Mouse (Mus musculus): Measurements from ENCODE around the gene Bcs1l. TPM values are rescaled to one million over a fixed set of nuclear protein-coding genes. Genes with fewer than 3 reads are reported as not detected.

The Bcs1l gene
- polyA plus RNA-seq (2014; fragmentation: Nextera tagmentation; extraction: Ambion mirVana): 14.4 and 18.9 TPM in 2 replicates

DNA sequence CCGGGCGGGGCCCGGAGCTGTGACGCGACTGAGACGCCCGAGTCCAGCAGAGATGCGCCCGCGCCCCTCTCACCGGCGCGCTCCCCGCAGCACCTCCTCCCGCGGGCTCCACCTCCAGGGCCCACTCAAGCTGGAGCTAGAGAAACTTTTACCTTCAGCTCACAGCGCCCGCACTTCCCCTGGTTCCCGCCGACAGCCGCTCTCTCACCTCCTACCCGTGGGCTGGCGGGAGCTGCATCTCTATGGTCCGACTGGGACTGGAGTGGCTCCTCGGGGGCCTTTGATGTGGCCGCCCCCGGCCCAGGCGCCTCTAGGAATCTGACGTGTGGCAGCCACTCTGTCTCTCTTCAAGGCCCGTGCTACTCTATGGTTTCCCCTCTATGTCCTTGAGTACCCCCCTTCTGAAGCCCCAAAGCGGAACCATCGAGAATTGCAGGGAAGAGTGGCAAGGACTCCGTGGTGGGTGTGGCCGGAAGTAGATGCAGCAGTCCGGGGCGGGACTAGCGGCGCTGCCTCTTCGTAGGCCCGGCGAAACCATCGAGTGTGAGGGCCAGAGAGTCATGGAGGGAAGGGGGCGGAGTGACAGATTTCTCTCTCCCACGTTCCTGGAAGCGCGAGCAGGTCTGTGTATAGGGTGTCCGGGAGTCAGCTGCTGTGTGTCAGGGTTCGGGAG lies at the start of gene Bcs1l, which contains the start of gene Zfp142:
Gene Bcs1l (plus strand): TSS at position 517 of the 673 bp plus-strand sequence.
Gene Zfp142 (minus strand): TSS at position 474 of the 673 bp plus-strand sequence.
- H3K36me3 ChIP-seq (ENCODE audit: control insufficient read depth, insufficient read depth, low read length): peaks cover 34% of the 10 kb centered on the region
- ATAC-seq (ENCODE audit: low FRiP score, low TSS enrichment): peak; percentile 99
- under 1% methylated on average over 48 of the region's 48 CpGs for WGBS

DNA sequence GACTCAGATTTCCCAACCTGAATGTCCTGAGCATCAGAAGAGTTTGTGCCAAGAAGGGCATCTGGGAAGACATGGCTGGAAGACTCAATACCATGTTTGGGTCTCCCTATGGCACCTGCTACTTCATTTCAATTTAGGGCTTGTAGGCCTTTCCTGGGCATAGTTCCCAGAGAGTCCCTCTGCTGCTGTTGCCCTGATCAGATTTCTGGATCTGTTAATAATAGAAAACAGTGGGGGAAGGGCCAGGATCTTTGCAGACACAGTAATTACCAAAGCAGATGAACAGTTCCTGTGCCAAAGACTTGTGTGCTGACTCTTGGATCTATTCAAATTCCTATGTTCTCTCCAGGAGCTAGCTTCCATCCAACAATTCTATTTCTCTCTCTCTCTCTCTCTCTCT lies 49.4 kb upstream of the Bcs1l start:
- Histone ChIP-seq H3K9ac (ENCODE audit: low read depth, low read length) (no peak overlapping the region), H3K4me1 (ENCODE audit: control insufficient read depth, insufficient read depth, low read length) (peaks cover 9% of the 10 kb centered on the region; the same call in 1 of the 2 replicates), H3K36me3 (ENCODE audit: control insufficient read depth, insufficient read depth, low read length) (no peaks in the 10 kb centered on the region), H3K9me3 (ENCODE audit: control insufficient read depth, low read length) (no peaks in the 10 kb centered on the region), H3K27me3 (ENCODE audit: control insufficient read depth, insufficient read depth, low read length) (no peaks in the 10 kb centered on the region), H3K4me3 (ENCODE audit: low read length) (no peak overlapping the region), H3K27ac (ENCODE audit: low read depth, low read length) (no peak overlapping the region), H3K4me2 (replicated peaks; ENCODE audit: low read depth, low read length) (no peak overlapping the region)
- ATAC-seq (ENCODE audit: low FRiP score, low TSS enrichment): no peak

More for the DNA sequence above, at the start of gene Bcs1l, which contains the start of gene Zfp142:
- peaks cover 23% of the 10 kb centered on the region for H3K4me1 ChIP-seq (ENCODE audit: control insufficient read depth, insufficient read depth, low read length)
- peak within 1 kb of the TSS; percentile 73 for H3K4me3 ChIP-seq (ENCODE audit: low read length)
- H3K27me3 ChIP-seq (ENCODE audit: control insufficient read depth, insufficient read depth, low read length): no peaks in the 10 kb centered on the region
- H3K9ac ChIP-seq (ENCODE audit: low read depth, low read length): peak within 1 kb of the TSS; percentile 85
- no peaks in the 10 kb centered on the region for H3K9me3 ChIP-seq (ENCODE audit: control insufficient read depth, low read length)
- H3K27ac ChIP-seq (ENCODE audit: low read depth, low read length): peak within 1 kb of the TSS; percentile 86; the same call in 1 of the 2 replicates
- H3K4me2 ChIP-seq (replicated peaks; ENCODE audit: low read depth, low read length): peak within 1 kb of the TSS; percentile 86

DNA sequence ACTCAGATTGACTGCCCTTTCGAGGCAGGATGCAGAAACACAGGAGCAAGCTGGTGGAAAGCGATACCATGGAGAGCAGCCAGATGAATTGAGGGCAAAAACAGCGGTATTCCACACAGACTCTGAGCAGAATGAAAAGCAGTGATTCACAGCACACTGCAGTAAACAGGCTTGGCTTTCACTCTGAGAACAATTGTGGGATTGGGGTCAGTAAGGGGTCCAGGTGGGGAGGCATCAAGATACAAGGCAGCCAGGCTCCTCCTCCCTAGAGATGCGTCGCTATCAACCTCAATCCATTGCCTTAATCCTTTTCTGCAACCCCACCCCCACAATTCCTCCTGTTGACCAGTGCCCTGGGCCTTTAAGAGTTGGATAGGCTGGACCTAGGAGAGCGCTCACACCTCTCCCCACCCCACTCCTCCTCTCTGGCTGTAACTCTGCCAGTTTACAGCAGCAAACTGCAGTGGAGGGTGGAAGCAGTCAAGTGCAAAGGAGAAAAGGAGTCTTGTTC lies 45.6 kb upstream of the Bcs1l start, which contains the start of gene Plcd4:
Gene Plcd4 (plus strand): TSS at position 438 of the 511 bp plus-strand sequence.
- Histone ChIP-seq H3K4me2 (replicated peaks; ENCODE audit: low read depth, low read length) (peak within 1 kb of the TSS; percentile 36), H3K4me1 (ENCODE audit: control insufficient read depth, insufficient read depth, low read length) (peaks cover 9% of the 10 kb centered on the region; the same call in 1 of the 2 replicates), H3K4me3 (ENCODE audit: low read length) (no peak within 1 kb of the TSS), H3K36me3 (ENCODE audit: control insufficient read depth, insufficient read depth, low read length) (no peaks in the 10 kb centered on the region), H3K27me3 (ENCODE audit: control insufficient read depth, insufficient read depth, low read length) (no peaks in the 10 kb centered on the region), H3K9ac (ENCODE audit: low read depth, low read length) (no peak within 1 kb of the TSS), H3K9me3 (ENCODE audit: control insufficient read depth, low read length) (no peaks in the 10 kb centered on the region), H3K27ac (ENCODE audit: low read depth, low read length) (no peak within 1 kb of the TSS)
- 3% methylated on average over 6 of the region's 6 CpGs for WGBS
- ATAC-seq (ENCODE audit: low FRiP score, low TSS enrichment): peak; percentile 82

DNA sequence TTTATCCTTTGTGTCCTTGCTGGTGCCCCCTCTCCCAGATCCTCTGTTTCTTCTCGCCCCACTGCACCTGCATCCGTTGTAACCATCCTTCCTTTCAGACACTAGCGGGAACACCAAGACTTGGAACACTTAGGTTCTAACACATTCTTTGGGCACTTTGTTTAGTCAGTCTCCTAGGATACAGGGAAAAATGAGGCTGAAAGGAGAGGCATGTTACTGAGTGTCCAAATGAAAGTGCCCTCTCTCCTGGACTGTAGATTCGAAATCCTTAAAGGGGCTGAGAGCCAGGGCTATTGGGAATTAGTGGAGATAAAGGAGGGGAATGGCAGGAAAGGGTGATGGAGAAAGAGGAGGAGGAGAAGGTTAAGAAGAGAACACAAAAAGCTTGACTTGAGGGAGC lies 43.9 kb upstream of the Bcs1l start, which contains the start of gene Usp37:
Gene Usp37 (minus strand): TSS at position 101 of the 400 bp plus-strand sequence.
- no peak within 1 kb of the TSS for H3K4me3 ChIP-seq (ENCODE audit: low read length)
- H3K36me3 ChIP-seq (ENCODE audit: control insufficient read depth, insufficient read depth, low read length): no peaks in the 10 kb centered on the region
- peak within 1 kb of the TSS; percentile 36; the same call in 1 of the 2 replicates for H3K4me2 ChIP-seq (replicated peaks; ENCODE audit: low read depth, low read length)
- 82% methylated on average over 4 of the region's 4 CpGs for WGBS
- H3K4me1 ChIP-seq (ENCODE audit: control insufficient read depth, insufficient read depth, low read length): peaks cover 9% of the 10 kb centered on the region; the same call in 1 of the 2 replicates
- no peaks in the 10 kb centered on the region for H3K27me3 ChIP-seq (ENCODE audit: control insufficient read depth, insufficient read depth, low read length)
- no peak for ATAC-seq (ENCODE audit: low FRiP score, low TSS enrichment)
- H3K9me3 ChIP-seq (ENCODE audit: control insufficient read depth, low read length): no peaks in the 10 kb centered on the region
- no peak within 1 kb of the TSS for H3K9ac ChIP-seq (ENCODE audit: low read depth, low read length)
- H3K27ac ChIP-seq (ENCODE audit: low read depth, low read length): no peak within 1 kb of the TSS

DNA sequence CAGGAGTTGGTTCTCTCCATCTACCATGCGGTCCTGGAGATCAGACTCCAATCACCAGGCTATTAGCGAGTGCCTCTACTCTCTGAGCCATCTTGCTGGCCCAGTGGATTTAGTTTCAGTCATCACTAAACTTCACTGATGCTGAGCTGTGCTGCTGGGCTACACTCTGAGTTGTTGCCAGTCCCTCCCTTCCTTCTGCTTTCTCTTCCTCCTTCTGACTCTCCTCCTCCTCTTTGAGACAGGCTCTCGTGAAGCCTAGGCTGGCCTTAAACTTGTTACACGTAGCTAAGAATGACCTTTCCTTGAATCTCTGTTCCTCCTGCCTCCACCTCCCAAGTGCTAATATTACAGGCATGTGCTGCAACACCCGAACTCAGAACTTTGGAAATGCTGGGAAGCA lies 29.0 kb upstream of the Bcs1l start:
- ATAC-seq (ENCODE audit: low FRiP score, low TSS enrichment): no peak

DNA sequence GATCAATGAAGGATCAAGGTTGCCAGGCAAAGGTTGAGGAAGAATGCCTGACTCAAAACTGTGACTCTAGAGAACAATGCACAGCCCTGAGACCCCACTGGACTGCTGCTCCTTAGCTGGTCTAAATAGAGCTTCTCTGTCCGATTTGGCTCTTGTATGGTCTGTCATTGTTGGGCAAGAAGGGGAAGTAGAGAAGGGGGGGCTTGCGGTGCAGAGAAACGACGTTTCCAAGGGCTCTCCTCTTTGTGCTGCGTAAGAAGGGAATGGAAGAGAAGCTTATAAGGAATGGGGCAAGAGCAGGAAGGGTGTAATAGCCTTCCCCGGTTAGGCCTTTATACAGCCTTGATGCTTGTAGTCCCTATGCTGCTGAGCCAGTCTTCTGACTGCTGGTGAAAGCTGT lies 22.3 kb upstream of the Bcs1l start:
- Histone ChIP-seq H3K4me3 (ENCODE audit: low read length) (no peak overlapping the region), H3K27me3 (ENCODE audit: control insufficient read depth, insufficient read depth, low read length) (no peaks in the 10 kb centered on the region), H3K27ac (ENCODE audit: low read depth, low read length) (no peak overlapping the region), H3K4me2 (replicated peaks; ENCODE audit: low read depth, low read length) (no peak overlapping the region), H3K9me3 (ENCODE audit: control insufficient read depth, low read length) (no peaks in the 10 kb centered on the region), H3K36me3 (ENCODE audit: control insufficient read depth, insufficient read depth, low read length) (peaks cover 62% of the 10 kb centered on the region), H3K9ac (ENCODE audit: low read depth, low read length) (no peak overlapping the region), H3K4me1 (ENCODE audit: control insufficient read depth, insufficient read depth, low read length) (no peaks in the 10 kb centered on the region)
- no peak for ATAC-seq (ENCODE audit: low FRiP score, low TSS enrichment)
- 97% methylated on average over 6 of the region's 6 CpGs for WGBS

More for the DNA sequence above, 29.0 kb upstream of the Bcs1l start:
- WGBS: 80% methylated on average over 5 of the region's 5 CpGs
- Histone ChIP-seq H3K4me1 (ENCODE audit: control insufficient read depth, insufficient read depth, low read length) (no peaks in the 10 kb centered on the region), H3K9ac (ENCODE audit: low read depth, low read length) (no peak overlapping the region), H3K36me3 (ENCODE audit: control insufficient read depth, insufficient read depth, low read length) (no peaks in the 10 kb centered on the region), H3K4me3 (ENCODE audit: low read length) (no peak overlapping the region), H3K9me3 (ENCODE audit: control insufficient read depth, low read length) (no peaks in the 10 kb centered on the region), H3K4me2 (replicated peaks; ENCODE audit: low read depth, low read length) (no peak overlapping the region), H3K27ac (ENCODE audit: low read depth, low read length) (no peak overlapping the region), H3K27me3 (ENCODE audit: control insufficient read depth, insufficient read depth, low read length) (no peaks in the 10 kb centered on the region)

DNA sequence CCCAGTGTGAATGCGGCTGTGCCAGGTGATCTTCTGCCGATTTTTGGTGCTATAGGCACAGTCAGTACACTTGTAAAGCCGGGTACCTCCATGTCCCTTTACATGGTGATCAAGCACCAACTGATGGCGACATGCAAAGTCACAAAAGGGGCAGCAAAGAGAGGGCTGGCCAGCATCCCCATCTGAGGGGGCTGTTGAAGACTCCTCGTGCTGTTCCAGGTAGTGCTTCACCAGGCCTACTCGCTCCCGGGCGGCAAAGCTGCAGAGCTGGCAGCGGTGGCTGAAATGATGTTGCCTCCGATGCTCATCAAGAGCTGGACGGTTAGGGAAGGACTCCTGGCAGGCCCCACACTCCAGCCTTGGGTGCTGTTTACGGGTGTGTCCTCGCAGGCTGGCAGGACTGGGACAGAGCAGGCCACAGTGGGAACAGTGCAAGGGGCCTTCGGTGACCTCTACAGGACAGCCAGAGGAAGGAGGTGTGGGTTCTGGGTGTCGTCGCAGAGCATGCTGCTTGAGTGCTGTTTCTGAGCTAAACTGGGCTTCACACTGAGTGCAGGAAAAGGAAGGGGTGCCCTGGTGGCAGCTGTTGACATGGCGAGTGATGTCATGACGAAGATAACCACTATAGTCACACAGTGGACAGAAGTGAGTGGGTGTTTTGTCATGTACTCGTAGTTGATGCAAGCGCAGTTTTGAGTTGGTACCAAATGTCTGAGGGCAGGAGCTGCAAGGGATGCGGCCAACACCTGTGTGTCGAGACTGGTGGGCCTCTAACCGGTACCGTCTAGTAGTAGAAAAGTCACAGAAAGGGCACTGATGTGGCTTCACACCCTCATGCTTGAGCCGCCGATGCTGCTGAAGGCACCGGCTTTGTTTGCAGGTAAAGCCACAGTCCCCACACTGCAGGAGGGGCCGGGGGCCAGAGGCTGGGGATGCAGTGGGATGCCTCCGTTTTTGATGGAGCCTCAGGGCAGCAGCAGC lies 18.1 kb upstream of the Bcs1l start:
- 93% methylated on average over 29 of the region's 29 CpGs for WGBS
- Histone ChIP-seq H3K4me1 (ENCODE audit: control insufficient read depth, insufficient read depth, low read length) (no peaks in the 10 kb centered on the region), H3K27me3 (ENCODE audit: control insufficient read depth, insufficient read depth, low read length) (no peaks in the 10 kb centered on the region), H3K4me3 (ENCODE audit: low read length) (no peak overlapping the region), H3K4me2 (replicated peaks; ENCODE audit: low read depth, low read length) (no peak overlapping the region), H3K36me3 (ENCODE audit: control insufficient read depth, insufficient read depth, low read length) (peaks cover 94% of the 10 kb centered on the region), H3K9ac (ENCODE audit: low read depth, low read length) (no peak overlapping the region), H3K27ac (ENCODE audit: low read depth, low read length) (no peak overlapping the region), H3K9me3 (ENCODE audit: control insufficient read depth, low read length) (no peaks in the 10 kb centered on the region)
- ATAC-seq (ENCODE audit: low FRiP score, low TSS enrichment): no peak

DNA sequence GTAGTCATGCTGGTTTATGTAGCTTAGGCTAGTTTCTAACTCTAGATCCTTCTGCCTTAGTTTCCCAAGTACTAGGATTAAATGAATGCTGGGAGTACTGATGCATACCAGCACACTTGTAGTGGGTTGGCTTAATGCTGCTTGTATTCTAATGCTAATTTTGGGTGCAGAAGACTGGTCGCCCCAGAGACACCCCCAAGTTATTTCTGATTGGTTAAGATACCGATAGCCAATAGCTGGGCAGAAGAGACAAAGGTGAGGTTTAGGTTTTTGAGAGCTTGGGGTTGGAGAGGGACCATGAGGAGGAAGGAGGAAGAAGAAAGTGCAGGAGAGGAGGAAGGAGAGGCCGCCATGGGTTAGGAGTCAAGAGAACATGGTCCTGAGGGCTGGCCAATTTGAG lies 5.5 kb upstream of the Bcs1l start:
- ATAC-seq (ENCODE audit: low FRiP score, low TSS enrichment): no peak
- H3K9ac ChIP-seq (ENCODE audit: low read depth, low read length): no peak overlapping the region
- peaks cover 44% of the 10 kb centered on the region for H3K36me3 ChIP-seq (ENCODE audit: control insufficient read depth, insufficient read depth, low read length)

More for the DNA sequence above, 5.5 kb upstream of the Bcs1l start:
- H3K4me2 ChIP-seq (replicated peaks; ENCODE audit: low read depth, low read length): no peak overlapping the region
- 78% methylated on average over 3 of the region's 3 CpGs for WGBS
- no peaks in the 10 kb centered on the region for H3K27me3 ChIP-seq (ENCODE audit: control insufficient read depth, insufficient read depth, low read length)
- no peak overlapping the region for H3K4me3 ChIP-seq (ENCODE audit: low read length)
- H3K27ac ChIP-seq (ENCODE audit: low read depth, low read length): no peak overlapping the region
- peaks cover 14% of the 10 kb centered on the region for H3K4me1 ChIP-seq (ENCODE audit: control insufficient read depth, insufficient read depth, low read length)
- no peaks in the 10 kb centered on the region for H3K9me3 ChIP-seq (ENCODE audit: control insufficient read depth, low read length)

All from kidney, embryonic 14.5 days (tissue).